Mouse (Mus musculus): Measurements from ENCODE around the gene Cdhr3.

Cdhr3 gene

DNA sequence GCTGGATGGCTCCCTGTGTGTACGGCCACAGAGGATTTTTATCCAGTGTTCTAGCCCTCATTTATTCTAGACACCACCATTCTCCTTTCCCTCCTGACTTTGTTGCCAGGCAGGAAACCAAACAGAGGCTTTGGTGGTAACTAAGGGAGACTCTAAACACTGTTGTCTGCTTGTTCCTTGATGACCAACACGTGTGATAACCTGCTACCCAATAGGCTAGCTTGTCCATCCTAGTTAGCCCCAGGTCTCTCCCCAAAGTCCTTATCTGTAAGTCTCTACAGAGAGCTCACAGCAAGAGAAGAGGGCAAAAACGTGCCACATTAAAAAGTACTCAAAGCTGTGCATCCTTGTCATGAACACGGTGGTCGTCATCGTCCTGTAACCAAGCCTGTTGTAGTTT, at the start of gene Cdhr3:
Gene Cdhr3, minus strand, starts transcription at position 101 of the 400 bp plus-strand sequence.
- 83% methylated on average over 6 of the region's 6 CpGs for WGBS

DNA sequence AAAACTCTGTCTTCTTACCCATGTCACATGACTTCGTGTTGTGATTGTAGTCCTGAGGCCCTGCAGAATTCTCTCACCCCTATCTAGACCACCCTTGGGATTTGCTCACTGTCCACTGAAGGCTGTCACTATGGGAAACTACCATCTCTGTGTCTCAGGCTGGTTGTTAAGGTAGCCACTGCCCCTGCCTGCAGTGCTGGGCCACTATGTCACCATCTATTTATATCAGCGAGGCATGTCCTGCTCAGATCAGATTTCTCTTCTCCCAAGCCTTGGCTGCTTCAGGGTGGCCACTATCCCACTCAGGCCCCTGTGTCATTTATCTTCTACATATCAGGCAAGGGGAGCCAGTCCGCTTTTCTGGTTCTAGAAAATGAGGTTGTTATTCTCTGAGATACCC, 46.4 kb upstream of the Cdhr3 start:
- WGBS = 90% methylated on average over 3 of the region's 3 CpGs

DNA sequence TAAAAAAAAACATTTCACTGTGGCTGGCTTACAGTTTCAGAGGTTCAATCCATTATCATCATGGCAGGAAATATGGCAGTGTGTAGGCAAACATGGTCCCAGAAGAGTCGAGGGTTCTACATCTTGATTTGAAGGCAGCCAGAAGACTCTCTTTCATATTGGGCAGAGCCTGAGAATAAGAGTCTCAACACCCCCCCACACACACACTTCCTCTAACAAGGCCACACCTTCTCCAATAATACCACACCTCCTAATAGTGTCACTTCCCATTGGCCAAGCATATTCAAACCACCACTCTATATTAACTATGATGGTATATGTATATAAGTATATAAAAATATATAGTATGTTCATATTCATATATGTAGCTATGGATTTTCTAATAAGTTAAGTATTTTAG, 45.2 kb upstream of the Cdhr3 start:
- 92% methylated on average over 1 of the region's 1 CpGs for WGBS

DNA sequence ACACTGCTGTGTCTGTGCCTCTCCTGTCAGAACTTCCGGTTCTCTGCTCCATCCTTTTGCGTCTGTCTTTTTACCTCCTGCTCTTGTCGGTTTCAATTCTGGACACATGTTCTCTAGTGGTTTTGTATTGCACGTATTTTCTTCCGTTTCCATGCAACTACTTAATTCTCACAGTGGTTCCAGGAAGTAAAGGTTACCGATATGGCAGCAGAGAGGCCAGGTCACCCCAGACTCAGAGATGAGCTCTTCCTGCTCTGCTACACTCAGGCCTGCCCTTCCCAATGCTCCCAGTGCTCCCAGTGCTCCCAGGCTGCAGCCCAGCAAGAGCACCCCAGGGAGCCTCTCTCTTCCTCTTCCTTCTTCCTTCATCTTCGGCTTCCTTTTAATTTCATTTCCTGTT, 39.1 kb upstream of the Cdhr3 start:
- 63% methylated on average over 7 of the region's 7 CpGs for WGBS

DNA sequence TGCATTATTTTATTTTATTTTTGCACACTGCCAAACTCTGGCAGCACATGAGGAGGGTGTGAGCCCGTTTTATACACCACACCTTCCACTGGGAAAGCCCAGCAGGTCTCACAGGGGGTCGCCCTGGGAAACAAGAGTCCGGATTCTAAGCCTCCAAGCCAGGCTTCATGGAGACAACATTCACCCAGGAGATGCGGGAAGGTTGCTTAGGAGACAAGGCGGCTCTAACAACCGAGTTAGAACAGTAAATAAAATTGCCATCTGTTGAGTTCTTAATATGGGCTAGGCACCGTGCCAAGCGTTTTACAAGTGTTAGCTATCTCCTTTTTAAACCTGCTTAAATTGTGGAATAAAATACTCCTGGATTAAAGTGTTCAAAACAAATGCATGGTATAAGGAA, 37.7 kb upstream of the Cdhr3 start:
- 37% methylated on average over 8 of the region's 8 CpGs for WGBS

DNA sequence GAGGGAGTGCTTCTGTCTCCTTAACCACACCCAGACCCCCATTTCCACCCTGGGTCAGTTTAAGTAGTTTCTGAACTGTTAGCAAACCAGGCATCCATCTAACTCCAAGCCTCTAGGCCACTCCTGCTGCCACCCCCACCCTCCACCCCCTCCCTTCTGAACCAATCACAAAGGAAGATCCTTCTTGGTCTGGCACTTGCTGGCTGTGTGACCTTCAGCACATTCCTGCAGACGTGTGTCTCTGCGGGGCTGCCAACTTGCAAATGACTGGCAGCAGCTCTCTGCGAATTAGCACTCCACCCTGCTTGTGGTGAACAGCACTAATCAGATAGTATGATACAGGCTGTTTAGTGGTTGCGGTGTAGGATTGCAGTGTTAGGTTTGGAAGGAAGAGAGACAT, 36.7 kb upstream of the Cdhr3 start:
- WGBS = 26% methylated on average over 4 of the region's 4 CpGs

DNA sequence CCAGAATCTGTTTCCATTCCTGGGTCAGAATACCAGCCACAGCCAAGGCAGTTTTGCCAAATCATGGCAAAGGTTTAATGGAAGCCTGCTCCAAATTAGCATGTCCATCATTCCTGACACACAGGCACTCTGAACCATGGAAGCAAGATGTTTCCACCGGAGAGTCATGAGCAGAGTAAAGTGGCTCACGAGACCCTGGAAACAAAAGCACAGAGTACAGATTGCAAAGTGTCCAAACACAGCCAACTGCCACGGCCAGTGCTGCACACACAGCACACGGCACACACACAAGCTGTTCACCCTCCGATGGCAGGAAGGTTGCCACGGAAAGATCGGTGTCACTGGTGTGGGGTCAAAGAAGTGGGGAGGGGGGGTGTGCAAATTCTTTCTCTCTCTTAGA, 36.0 kb upstream of the Cdhr3 start:
- 38% methylated on average over 7 of the region's 7 CpGs for WGBS

DNA sequence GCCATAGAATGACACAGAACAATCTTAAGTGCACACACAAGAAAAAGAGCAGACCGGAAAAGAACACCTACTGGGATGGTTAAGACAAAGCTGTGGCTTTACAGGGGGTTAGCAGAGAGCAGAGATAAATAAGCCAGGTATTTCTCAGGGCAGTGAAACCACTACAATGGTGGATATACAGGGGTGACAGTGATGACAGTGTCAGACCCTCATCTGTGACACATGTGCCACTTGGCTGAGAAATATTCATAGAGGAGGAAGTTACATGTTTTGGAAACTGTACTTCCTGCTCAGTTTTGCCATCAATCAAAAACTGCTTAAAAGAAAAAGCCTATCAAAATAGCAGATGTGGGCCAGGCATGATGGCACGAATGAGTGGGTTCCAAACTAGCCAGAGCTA, 35.4 kb upstream of the Cdhr3 start:
- 76% methylated on average over 2 of the region's 2 CpGs for WGBS

DNA sequence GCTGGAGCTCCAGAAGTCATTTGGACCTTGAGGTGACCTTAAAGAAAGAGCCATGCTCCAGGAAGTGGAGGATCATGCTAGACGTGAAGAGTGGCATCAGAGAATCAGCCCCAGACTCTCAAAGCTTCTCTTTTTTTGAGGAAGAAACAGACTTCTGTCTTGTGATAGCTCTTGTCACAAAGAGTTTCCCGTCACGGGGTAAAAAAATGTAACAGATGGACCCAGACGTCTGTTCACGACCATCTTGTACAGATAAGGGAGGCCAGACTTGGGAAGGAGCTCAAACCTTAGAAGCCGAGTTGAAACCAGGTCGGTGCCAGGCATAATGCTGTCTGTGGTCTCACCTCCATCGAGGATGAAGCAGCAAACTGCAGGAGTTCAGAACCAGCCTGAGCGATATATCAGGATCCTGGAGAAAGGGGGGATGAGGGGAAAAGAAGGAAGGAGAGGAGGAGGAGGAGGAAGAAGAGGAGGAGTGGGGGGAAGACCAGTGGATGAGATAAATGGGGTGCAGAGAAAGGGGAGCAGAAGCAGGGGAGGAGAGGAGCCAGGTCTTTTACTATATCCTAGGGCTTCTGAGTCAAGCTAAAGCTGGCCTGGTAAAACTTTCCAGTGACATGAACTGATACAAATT, 33.0 kb upstream of the Cdhr3 start:
- 65% methylated on average over 9 of the region's 9 CpGs for WGBS

DNA sequence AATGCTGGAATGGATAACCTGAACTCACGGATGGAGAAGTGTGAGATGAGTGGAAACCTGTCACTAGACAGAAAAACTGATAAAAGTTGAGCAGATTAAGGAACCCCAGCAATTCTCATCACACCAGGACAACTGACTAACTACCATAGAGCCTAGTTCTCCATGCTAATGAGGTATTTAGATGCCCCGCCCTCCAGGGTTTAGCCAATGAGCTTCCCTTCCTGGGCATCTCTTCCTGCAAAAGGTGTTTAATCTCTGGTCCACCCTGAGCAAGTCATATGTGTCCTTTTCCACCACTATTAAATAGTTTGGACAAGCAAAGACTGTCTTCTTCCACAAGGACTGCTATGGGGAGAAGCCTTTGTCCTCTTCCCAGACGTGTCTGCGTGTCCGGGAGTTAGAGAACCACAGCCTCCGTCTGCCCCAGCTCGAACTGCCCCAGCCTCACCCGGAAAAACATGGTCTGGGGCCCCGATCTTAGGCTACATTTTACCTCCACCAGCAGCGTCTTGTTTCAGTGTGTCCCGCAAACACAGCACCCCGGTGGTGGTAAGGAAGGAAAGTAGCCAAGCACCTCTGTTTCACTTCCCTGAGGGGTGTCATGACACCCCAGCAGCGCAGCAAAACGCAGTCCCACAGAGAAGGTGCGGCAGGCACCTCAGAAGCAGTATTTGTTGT, 26.1 kb upstream of the Cdhr3 start:
- WGBS = 67% methylated on average over 15 of the region's 15 CpGs

DNA sequence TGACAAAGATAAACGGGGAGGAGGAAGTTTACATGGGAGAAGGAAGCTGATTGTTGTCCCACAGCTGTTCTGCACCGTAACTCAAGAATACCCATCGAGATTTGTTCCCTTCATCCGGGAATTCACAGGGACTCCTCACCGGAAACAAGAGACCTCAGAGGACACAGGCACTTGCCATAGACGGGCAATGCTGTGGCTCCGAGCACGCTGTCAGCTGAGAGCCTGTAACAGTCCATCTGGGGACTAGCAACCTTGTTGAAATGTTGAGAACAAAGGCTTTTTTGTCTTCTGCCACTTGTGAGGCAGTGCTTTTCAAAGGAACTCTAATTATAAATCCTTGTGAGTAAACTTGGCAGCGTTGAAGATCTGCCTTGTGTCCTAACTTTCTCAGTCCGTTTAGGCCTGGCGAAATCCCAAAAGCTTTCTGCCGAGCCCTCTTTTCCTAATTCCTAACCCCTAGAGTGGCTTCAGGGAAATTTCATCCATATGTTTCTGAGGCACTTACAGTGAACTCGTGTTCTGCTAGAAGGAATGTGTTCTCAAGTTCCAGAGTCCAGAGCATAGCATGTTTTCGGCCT, 18.3 kb upstream of the Cdhr3 start:
- 25% methylated on average over 14 of the region's 14 CpGs for WGBS

DNA sequence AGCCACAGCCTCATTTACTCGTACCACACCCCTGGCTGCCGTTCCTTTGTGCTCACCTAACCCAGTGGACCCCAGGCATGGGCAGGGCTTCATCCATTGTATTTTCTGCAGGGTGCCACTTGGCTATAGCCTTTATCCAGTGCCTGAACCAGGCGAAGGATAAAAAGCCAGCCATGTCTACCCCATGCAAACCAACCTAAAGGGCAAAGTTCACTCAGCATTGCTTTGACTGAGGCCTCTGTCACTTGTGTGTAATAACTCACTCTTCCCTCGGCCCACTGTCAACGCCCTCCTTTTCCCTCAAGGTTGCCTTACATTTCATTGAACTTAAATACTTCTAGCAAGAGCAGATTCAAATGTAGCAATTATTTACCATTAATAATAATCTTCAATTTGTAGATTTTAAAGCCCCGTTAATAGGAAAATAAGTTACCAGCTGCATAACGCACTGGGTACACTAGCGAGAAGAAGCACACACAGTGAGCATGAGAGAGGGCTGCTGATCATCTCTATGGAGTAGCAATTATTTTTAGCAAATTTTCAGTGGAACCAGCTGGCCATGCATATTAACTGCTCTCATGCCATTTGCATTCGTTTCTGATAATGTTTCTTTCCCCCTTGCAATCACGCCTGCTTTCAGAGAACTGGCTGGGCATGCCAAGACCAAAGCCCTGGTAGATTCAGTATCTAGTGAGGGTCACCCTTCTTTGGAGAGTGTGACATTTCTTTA, 13.9 kb upstream of the Cdhr3 start:
- WGBS = 74% methylated on average over 10 of the region's 10 CpGs

DNA sequence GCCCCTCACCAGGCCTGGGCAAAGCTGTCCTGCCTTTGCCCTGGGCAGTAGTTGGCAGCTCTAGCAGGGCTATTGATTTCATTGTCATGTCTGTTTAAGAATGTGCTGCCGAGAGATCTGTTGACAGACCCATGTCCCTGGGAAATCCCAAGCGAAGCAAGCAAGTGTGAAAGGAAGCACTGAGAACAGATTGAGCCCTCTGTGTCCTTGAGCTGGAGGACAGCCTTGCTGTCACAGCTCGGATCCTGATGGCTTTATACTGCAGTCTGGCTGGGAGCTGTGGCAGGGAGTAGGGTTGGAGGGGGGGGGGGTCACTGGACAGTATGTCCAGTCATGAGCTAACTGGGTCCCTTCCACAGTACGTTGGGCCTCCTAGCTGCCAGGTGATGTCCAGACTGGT, 13.0 kb upstream of the Cdhr3 start:
- WGBS = 65% methylated on average over 4 of the region's 4 CpGs

DNA sequence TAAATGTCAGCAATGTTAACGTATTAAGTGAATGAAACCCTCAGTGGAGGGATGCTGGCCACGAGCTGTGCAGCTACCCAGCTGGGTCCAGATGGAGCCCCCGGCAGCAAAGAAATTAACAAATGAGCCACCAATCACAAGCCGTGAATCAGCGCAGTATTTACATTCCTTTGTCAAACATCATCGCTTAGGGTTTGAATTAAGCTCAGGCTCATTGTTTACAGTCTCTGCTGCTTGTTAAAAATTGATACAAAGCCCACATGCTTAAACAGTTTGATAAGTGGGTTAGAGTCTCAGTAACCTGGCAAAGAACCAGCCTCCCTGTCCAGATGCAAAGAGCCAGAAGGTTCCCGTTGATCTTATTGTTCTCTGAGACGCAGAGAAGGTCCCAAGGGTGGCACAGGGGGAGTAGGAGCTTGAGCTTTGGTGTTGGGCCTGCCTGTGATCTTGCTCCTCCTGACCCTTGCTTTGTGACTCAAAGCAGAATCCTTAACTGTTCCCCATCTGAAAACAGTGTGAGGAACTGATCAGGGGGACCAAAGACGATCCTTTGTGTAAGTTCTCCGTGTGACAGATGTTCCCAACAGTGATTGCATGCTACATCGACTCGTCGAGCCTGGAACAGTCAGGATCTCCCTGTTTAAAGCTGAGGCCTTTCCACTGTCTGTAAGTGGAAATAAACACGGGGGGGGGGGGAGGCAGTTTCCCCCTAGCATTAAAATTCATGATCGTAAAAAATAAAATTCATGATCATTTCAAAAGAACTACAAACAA, 9.9 kb upstream of the Cdhr3 start:
- 62% methylated on average over 15 of the region's 15 CpGs for WGBS

DNA sequence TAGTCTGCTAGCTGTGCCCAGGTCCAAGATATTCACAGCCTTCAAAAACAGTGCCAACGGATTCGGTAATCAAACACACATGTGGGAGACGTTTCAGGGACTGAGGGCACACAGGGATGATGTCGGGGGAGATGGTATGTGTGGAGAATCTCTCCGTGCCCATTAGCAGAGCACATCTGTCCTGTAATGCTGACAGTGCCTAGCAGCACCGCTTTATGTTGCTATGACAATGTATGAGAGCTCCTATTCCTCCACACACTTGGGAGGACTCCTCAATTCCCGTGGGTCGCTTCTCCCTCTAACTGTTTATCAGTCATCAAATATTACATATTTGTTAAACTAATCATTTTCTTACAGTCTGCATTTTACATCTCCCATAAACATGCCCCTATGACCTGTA, 9.0 kb upstream of the Cdhr3 start:
- 60% methylated on average over 8 of the region's 8 CpGs for WGBS

DNA sequence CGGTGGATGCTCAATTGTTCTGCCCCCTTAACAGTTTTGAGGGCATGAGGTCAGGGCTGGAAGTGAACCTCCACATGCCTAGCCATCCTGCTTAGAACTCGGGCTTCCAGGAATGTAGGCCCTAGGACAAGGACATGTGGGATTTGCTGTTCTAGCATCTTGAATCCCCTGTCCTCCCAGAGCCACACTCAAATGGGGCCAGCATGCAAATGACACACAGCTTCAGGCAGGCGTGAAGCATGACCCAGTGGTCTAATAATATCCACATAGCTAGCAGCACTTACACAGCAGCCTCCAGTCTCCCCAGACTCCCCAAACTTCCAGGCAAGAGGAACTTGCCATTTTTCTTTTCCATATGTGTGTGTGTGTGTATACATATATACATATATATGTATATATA, 3.3 kb upstream of the Cdhr3 start:
- 82% methylated on average over 3 of the region's 3 CpGs for WGBS

DNA sequence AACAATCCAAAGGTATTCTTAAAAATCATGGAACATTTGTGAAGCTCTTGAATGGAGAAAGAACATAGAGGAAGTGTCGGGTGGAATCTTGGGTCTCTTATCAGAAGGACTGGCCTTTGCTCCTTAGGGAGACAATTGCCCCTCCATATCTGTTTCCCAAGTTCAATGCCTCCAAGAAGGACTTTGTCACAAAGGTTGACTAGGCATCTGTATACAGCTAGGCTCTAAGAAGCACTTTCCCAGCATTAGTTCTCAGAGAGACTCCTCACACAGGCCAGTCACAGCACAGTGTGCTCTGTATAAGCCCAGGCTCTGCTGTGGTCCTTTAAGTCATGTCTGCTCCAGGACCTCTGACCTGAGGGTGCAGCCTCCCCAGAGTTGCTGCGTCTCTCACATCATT, 479 bp downstream of the Cdhr3 start:
- WGBS = 94% methylated on average over 2 of the region's 2 CpGs

DNA sequence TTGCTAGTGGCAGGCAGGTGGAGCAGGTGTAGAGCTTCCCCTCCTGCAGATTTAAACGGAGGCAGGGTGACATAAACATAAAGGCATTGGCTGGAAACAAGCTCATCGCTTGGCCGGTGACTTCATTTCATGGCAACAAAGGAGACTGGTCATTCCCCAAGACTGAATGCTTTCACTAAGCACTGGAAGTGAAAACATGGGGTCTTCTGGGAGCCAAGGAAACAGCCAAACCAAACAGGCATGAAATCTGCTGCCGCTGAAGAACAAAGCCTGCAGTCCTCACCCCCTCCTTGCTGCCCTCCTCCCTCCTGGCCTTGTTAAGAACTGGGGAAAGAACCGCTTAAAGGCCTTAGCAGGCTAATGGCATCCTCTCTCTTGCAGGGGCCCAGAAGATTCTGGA, 6.5 kb downstream of the Cdhr3 start:
- WGBS = 61% methylated on average over 5 of the region's 5 CpGs

DNA sequence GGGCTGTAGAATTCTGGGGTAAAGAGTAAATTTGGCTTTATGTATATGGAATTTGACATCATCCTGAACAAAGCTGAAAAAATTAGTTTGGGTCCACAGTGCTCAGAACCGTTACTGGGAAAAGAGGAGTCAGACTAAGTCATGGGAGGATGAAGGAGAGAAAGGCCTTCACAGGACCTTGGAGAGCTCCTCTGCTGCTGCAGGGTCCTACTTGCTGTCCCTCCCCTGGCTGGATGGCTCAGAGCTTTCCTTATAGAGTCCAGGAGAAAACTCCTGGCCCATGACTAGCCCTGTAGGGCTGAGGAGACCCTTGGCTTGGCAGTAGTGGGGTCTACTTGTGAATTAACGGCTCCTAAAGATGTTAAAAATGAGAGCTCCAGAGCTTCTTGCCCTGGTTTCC, 8.0 kb downstream of the Cdhr3 start:
- WGBS = 56% methylated on average over 2 of the region's 2 CpGs

DNA sequence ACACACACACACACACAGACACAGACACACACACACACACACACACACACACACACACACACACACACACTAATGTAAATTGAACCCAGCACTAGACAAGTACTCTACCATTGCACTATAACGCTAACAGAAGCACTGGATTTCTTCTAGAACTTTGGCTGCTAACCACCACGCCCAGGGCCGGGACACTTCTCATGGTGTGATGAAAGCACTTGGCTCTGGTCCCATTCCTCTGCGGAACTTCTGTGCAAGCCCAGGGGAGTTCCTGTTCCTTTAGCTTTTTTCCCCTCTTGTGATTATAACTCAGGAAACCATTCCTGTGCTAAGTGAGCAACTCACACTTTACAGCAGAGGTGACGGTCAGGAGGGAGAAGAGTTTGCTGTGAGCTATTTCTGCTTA, 9.3 kb downstream of the Cdhr3 start:
- 24% methylated on average over 5 of the region's 5 CpGs for WGBS

DNA sequence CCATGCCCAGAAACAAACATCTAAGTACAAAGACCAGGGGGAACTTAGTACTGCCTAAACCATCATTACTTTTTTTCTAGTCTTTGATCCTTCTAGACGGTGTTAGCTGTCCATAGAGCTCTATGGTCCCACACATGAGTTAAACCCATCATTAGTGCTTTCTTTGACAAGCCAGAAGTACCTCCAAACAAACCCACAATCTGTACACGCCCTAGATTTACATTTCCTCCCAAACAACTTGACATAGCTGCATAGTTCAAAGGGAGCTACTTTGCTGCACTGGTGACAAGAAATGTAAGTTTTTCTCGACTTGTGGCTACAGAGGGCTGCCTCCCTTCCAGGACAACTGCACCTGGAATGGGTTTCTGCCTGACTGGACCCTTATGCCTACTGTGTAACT, 16.4 kb downstream of the Cdhr3 start:
- WGBS = 65% methylated on average over 3 of the region's 3 CpGs
